Mouse (Mus musculus) leukemia stem cell, adult 10-12 weeks (primary cell): ENCODE results near the gene Prr19. TPM values are rescaled to one million over a fixed set of nuclear protein-coding genes. Genes with fewer than 3 reads are reported as not detected.

Experiments used
- polyA plus RNA-seq: library from polyadenylated mRNA; stranded (reverse); fragments of >175 nt; gene quantifications from 2 replicates; pipeline ENCODE4 v1.2.3, GENCODE M21; 2012; ENCODE audit warnings: low replicate concordance

Prr19 gene
- not detected in 2 replicates for polyA plus RNA-seq

DNA sequence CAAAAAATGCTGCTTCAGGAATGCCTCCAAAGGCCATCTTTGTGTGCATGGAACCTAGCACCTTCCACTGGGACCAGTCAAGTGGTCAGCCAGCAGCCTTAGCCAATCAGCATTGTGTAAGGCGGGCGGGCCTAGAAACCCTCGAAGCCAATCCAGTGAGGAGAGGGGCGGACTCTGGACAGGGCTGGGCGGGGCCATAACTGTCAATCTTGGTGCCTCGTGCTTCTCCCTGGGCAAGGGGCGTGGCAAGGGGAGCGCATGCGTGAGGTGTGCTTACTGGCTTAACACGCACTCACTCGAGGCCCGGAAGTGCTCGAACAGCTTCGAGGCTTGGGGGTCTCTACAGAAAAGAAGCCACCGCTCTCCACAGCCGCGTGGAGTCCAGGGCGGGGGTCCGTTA, at the start of gene Prr19:
TSS of gene Prr19 (plus strand) at position 349 of the 400 bp plus-strand sequence.

DNA sequence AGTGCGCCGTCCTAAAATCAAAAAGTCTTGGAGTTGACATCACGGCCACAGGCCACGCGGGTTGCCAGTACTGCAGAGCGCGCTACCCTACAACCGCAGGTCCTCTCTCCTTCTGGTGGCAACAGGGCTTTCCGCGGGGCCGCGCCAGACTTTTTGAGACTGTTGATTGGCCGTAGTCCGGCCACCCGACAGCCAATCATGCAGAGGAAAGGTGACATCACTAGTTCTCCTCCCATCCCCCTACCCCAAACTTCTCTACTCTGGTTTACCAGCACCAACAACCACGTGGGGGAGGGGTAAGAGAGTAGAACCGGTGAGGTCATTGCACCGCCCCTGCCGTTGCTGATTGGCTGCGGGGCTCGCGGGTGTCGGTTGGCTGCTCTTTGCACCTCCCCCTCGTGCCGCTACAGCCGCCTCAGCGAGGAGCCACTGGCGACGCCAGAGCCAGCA, 33.9 kb upstream of the Prr19 start, which contains the start of gene Cic:
TSS of gene Cic (plus strand) at position 404 of the 450 bp plus-strand sequence.

DNA sequence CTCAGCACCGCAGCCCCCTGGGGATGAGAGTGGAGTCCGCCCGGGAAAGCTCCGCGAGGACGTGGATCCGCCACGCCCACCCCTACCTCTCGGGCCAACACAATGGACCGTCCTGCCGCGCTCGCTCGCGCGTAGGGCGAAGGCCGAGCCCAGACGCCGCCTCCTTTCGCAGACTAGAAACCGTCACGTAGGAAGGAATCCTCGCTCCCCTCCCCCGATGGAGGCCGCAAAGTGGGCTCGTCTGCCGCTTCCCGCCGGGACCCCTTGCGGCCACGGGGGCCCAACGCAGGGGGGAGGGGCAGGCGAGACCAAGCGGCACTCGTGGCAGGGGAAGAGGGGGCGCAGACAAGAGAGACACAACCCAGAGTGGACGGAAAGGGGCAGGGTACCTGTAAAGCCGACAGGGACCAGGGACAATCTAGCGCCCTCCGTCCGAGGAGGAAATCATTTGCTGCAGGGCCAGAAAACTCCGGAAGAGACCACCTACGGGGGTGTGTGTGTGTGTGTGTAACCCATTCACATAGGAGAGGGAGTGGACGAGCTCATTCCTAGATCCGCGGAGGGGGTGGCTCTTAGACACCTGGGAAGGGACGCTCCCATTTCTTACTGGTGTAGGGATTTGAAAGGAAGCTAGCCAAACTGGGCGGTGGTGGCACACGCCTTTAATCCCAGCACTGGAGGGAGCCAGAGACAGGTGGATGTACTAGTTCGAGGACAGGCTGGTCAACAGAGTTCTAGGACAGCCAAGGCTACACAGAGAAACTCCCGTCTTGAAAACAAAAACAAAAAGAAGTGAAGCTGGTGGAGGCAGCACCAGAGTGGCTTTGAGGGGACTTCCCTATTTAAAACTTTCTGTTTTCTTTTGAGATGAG, 3.5 kb upstream of the Prr19 start, which contains the start of gene Pafah1b3:
TSS of gene Pafah1b3 (minus strand) at position 533 of the 872 bp plus-strand sequence.

DNA sequence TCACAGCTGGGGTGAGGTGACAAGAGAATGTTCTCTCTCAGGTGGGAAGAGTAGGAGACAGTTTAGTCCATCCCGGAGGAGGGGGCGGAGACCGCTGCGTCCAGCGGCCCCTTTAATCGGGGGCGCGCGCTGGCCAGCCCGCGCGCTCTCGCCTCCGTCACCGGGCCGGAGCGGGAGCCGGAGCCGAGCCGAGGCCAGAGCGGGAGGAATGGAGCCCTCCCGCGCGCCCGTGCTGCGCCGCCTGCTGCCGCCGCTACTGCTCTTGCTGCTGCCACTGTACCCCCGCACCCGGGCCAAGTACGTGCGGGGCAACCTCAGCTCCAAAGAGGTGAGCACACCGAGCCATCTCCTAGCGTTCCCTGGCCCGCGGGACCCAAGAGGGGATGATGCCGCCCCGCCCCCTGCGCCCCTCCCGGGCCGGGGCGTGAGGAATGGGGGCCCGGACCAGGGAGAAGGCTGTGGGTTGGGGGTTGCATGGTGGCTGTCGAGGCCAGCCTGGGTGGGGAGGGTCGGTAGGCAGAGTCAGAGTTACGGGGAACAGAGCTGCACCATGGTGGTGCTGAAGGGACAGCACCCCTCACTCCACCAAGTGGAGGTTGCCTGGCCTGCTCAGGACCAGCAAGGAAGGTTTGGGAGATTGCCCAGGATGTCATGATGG, 4.9 kb downstream of the Prr19 start, which contains the start of gene Tmem145:
TSS of gene Tmem145 (plus strand) at position 151 of the 658 bp plus-strand sequence.

DNA sequence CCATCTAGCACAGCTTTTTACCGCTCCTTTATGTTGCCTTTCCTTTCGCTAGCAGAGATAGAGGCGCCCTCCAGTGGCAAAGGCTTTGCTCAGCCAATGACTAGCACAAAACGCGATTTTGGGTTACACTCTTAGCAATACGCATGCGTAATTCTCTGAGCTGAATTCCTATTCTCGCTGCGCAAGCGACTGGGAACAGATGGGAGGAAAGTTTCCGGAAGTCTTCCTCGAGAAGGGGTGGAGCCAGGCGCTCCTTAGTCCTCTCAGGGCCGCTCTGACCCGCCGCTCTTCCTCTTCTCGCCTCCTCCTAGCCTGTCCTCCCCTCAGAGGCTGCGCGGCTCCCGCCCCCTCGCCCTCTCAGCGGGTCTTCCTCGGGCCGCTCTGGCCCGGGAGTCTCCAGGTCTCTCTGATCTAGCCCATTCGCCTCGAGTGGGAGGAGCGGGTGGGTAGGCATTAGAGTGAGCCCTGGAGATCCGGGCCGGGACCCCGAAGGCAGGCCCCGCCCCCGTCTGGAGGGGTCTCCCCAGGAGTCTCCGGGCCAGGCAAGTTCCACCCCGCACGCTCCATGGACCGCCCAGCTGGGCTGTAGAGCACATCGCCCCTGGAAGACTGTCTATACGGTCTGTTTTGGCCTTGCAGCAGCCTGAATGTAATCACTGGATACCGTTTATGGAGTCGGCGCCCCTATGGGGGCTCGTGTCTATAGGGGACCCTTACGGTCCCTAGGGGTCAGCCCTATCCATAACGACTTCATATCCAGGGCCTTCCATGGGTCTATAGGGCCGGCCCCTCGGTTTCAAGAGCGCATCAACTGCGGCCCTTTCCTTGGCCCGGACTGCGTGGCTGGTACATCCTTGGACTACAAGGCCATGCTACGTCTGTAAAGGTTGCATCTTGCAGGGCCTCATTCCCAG, 15.6 kb downstream of the Prr19 start, which contains the start of gene Megf8:
TSS of gene Megf8 (plus strand) at position 633 of the 914 bp plus-strand sequence.

Other genes with a start within 250 kb of the Prr19 start
- 4.1 and 7.6 TPM in 2 replicates for gene Grik5, start 229.1 kb upstream of the Prr19 start, polyA plus RNA-seq
- 49.9 and 50.4 TPM in 2 replicates for gene Zfp574, start 228.8 kb upstream of the Prr19 start, polyA plus RNA-seq
- 96.6 and 111 TPM in 2 replicates for gene Pou2f2, start 121.7 kb upstream of the Prr19 start, polyA plus RNA-seq
- gene Dedd2, start 80.8 kb upstream of the Prr19 start, polyA plus RNA-seq: 73.5 and 107 TPM in 2 replicates
- 36.8 and 39.8 TPM in 2 replicates for gene Zfp526, start 80.0 kb upstream of the Prr19 start, polyA plus RNA-seq
- gene Gsk3a, start 63.6 kb upstream of the Prr19 start, polyA plus RNA-seq: 229 and 252 TPM in 2 replicates
- 146 and 147 TPM in 2 replicates for gene Erf, start 50.6 kb upstream of the Prr19 start, polyA plus RNA-seq
- gene Cic, start 33.7 kb upstream of the Prr19 start, polyA plus RNA-seq: 511 and 760 TPM in 2 replicates
- 4.1 and 11.0 TPM in 2 replicates for gene Pafah1b3, start 3.4 kb upstream of the Prr19 start, polyA plus RNA-seq
- not detected in 2 replicates for gene Tmem145, start 4.7 kb downstream of the Prr19 start, polyA plus RNA-seq
- 3.5 and 4.5 TPM in 2 replicates for gene Megf8, start 15.8 kb downstream of the Prr19 start, polyA plus RNA-seq
- gene Cnfn, start 68.3 kb downstream of the Prr19 start, polyA plus RNA-seq: not detected in 2 replicates
- 11.9 and 18.0 TPM in 2 replicates for gene Lipe, start 97.3 kb downstream of the Prr19 start, polyA plus RNA-seq
- gene Cxcl17, start 111.5 kb downstream of the Prr19 start, polyA plus RNA-seq: not detected in 2 replicates
- 1.1 TPM in 2 replicates for gene Ceacam1, start 176.2 kb downstream of the Prr19 start, polyA plus RNA-seq
- gene Ceacam2, start 238.4 kb downstream of the Prr19 start, polyA plus RNA-seq: 0.09 TPM in 1 of 2 replicates, not detected in the other